Mouse (Mus musculus) frontal cortex, postnatal 14 days (tissue): ENCODE measurements around the gene Rab6b.
"Not testable (repeated sequence)": the region's sequence is repeated elsewhere in the genome, so short reads cannot be mapped to it uniquely, and the experiment has no call there.

Source experiments
- DNase-seq, 2 experiments: peaks; one replicate each; pipeline ENCODE4 v3.0.0; 2022; ENCODE audit warnings: low spot score in 2 of 2

The Rab6b gene

DNA sequence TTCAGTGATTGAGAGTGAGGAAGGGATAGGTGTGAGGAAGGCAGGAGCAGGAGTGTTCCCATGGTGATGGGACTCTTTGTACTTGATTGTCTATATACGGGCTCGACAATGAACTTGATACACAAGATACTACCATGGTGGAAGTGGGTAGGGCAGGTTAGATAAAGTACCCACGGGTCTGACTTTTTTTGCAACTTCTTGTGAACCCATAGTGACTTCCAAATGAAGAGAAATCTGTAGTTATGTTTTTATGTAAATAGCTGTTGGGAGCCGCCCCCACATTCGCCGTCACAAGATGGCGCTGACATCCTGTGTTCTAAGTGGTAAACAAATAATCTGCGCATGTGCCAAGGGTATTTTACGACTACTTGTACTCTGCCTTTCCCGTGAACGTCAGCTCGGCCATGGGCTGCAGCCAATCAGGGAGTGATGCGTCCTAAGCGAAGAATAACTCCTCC is 3.2 kb upstream of the Rab6b start:
- not testable (repeated sequence) for DNase-seq

DNA sequence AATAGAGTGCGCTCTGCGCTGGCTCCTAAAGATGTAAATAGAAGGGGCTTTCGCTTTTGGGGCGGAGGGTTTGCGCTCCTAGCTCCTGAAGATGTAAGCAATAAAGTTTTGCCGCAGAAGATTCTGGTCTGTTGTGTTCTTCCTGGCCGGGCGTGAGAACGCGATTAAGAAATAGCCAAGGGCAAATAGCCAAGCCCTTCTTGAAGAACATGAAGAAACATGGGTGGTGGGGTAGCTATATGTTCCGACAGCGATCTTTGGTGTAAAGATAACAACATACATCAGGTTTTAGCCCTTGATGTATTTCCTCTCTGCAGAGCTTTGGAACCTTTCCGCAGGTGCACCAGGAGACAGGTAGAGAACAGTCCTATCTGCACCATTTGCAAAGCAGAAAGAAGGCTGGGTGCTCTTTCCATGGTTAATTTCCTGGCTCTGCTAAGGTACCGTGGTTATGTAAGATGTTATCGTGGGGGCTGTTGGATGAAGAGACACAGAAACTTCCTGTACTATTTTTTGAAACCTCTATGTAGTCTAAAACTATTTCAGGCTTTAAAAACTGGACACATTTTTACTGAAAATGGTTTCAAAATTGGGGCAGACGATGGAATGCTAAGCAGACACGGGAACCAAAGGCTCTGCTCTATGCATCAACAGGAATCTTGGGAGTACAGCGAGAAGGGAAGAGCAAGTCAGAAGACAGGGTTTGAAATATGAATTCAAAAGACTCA is 2.5 kb upstream of the Rab6b start:
- DNase-seq: no peak

DNA sequence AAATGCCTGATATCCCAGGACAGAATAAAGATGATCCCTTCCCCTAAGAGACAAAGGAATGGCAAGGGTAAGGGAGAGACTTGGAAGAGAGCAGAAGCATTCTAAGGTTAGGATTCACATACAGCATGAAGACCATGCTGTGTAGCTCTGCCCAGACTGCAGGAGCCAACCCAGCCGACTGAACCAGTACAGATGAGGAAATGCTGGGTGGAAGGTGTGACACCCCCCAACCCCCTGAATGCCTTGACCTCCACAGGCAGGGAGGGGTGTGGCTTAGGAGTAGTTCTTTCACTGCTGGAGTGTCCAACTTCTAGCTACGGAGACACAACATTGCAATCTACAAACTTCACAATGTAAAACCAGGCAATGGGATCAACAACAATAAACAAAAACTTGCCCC is 1.7 kb upstream of the Rab6b start:
- no peak for DNase-seq

DNA sequence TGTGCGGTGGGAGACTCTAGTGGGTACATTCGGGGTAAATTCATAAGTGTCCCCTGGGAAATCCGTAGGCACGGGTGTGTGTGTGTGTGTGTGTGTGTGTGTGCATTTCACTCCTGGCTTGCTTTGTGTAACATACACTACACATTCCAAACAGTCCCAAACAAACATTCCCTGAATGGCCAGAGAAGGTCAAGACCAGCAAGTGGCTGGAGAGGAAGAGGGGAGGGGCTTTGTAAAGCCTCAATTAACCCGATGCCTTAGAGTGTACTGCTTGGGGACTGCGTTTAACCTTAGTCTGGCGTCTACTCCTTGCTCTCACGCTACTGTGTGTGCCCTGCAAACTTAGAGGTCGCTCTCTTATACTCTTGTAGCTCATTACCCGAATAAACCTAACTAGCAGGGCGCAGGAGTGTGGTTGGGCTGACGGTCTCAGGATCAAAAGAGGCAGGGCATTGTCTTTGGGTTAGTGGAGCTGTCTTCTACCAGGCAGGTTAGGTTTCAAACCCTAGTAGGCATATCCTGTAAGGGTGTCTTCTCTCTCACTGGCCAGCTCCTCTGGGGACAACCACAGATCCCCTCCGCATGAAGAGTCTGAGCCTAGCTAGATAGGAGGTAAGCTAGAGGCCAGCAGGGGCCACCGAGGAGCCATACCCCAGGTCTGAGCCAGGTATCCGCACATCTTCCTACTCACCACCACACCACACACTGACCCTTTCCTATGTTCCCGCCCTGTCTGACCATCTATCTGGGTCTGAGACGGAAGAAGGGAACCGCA is 673 bp upstream of the Rab6b start:
- DNase-seq: no peak

DNA sequence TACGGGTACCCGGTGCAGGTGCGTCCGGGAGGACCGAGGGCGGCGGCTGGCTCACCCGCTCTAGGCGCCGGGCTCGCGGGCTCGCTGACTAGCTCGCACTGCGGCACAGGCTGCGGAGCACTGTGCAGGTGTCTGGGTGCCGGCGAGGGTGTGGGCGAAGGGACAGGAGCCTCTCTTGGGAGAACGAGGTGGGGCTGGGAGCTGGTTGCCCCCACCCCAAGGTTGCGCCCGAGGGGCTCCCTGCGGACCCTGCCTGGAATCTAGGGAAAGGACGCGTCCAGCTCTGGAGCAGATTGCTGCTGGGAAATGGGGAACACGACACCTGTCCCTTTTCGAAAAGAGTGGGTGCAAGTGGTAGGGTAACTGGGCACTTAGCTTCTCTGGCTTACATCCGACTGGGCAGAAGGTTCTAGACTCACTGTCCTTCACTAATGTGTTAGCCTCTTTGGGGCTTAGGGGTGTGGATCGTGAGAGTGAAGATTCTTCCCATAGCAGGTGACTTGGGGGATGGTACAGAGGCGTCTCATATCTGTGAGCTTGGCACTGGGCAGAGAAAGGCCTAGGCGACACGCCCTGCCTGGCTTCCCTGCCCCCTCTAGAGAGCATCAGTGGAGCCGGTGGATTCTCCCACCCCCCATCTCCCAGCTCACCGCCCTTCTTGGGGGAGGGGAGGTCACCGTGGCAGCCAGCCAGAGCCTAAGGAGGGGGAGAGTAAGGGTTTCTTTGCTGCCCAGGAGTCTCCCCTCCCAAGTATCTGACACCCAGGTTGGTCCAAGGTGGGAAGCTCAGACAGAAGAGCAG is 1.1 kb downstream of the Rab6b start:
- DNase-seq: no peak

DNA sequence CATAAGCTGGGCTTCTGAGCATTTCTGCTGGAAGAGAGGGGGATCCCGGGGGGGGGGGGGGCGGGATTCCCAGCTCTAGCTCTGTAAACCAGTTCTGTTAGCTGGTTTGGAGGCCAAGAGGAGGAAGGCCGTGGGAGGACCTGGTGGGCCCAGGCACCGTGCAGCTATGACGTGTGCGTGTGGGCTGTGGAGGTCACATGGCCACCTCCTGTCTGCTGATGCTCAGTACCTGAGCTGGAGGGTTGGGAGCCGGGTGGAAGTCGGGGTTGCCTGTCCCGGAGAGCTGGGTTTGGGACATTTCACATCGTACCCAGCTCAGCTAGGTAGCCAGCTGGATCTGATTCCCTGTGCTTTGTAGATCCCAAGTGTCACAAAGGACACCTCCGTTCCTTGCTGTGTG is 1.8 kb downstream of the Rab6b start:
- DNase-seq: no peak

DNA sequence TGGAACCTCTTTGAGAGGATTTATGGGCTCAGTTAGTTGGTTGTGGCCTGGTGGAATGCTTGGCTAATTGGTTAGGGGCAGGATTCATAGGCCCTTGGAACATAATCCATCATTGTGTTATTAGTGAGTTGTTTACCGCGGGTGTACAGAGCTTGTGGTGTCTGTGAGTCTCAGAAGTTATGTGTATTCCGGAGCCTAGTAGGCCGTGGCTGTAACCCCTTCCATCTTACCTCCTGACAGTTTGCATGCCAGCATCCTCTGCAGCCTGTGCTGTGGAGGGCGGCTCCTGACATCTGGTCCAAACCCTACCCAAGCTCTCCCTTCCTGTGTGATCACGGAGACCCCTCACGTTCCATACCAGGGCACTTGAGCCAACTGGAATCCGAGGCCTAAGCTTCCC is 2.7 kb downstream of the Rab6b start:
- DNase-seq: no peak

DNA sequence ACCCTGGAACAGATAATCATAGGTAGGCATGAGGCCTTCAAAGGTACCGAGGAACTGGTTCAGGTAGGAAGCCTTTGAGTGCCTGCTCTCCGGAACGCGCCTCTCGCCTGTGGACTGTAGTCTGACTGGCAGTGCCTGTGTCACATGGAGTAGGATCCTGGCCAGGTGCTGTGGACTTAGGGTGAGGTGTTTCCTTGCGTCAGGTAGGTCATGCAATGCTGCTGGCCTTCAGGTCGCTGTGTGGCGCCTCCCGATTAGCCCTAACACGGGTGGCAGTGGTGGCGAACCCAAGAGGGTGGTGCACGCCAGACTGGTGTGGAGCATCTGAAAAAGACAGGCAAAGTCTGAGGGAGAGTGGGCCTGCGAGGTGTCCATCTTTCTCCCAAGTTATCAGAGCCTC is 3.3 kb downstream of the Rab6b start:
- DNase-seq: no peak

DNA sequence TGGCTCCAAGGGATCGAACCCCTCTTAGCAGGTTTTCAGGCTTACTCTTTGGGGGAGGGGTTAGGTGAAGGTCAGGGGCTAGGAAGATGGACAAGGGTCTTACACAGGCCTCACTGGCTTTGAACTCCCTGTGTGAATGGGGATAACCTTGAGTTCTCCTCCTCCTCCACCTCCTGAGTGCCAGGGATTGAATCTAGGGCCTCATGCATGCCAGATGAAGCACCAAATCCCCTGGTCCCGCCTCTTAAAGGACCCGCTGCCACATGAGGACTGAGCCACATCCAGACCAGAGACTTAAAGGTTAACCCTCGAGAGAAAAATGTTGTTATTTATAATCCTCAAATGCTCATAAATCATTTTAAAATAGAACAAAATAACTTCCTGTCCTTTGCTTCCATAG is 5.4 kb downstream of the Rab6b start:
- DNase-seq: no peak

DNA sequence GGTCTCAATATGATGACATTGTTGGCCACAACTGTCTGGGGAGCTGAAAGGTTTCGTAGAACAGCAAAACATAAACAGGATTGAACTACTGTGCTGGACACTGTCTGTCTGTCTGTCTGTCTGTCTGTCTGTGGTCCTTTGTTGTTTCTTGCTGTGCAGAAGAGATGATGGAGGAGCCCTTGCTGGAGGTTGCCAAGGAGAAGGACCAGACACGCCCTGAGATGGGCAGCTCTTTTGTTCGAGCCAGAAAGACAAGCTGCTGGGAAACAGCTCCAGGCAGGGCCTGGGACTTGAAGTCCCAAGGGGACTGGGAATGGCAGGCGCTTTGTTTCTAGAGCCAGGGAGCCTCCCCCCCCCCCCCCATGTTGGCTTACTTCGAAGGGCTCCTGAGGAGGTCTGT is 5.9 kb downstream of the Rab6b start:
- no peak for DNase-seq

DNA sequence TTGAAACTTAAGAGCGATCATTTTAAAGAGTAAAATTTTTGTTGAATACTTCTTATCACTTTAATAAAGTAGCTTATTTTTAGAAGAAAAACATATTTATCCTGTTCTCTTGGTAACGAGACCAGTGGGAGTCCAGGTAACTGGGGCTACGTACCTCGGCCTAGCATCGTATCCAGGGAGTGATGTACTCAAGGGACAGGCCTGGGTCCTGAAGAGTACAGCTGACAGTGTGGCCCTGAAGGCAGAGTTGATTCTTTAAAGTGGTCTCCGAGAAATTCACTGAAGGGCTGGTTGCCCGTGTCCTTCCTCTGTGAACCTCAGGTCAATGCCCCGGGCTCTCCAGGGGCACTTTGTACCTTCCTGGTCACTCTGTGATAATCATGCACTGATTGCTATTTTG is 6.4 kb downstream of the Rab6b start:
- DNase-seq: no peak

DNA sequence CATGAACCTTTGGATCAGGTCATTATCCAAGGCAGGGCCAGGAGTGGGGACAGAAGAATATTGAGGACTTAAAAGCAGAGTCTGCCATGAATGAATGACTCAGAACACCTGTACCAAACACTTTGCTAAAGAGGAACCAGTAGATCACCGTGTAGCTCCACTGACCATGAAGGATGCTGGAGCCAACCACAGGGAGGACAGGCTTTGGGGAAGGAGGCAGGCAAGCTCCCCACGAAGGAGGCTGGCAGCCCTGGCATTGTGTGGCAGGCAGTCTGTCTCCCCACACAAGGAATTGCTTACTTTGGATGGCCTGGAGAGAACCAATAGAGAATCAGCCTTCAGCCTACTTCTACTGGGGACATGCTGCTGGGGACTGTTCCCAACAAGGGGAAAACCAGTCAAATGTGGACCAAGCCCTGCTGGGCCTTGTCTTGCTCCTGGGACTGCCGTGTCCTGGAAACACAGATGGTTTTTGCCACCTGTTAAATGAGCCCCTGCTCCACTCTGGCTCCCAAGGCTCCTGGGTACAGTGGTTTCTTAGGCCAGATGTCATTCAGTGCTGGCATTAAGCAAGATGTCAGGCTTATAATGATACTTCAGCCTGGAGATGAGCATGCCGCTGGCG is 7.2 kb downstream of the Rab6b start:
- no peak for DNase-seq

DNA sequence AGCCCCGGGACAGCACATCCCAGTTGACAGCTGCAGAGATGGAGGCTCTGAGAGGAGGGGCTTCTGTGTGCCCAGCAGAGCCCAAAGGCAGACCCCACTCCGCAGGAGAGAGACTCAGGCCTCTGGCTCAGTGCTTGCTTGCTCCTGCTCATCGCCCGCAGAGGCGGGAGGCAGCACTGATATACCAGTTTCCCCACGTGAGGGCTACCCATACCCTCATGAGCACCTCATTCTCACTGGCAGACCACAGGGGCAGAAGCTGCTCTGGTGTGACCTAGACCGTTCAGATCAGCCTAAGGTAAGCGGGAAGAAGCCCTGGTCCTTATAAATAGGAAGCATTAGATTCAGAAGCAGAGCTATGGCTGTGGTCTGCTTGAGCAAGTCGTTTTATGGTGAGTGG is 8.2 kb downstream of the Rab6b start:
- no peak for DNase-seq

DNA sequence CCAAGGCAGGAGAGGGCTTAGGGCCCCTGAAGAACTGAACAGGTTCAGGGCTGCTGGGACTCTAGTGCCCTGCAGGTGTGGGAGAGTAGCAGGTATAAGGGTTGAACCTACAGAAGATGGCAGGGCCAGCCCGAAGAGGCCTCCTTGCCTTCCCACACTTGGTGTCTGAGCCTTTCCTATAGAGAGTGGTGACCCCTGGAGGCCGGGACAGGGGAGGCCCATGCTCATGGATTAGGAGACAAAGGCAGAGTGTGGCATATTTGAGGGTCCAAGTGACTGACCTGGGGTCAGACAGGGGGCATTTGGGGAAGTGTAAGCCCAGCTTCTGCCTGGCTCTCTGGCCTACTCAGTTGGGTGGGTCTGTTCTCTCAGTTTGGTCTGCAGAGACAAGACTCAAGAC is 8.6 kb downstream of the Rab6b start:
- no peak for DNase-seq

DNA sequence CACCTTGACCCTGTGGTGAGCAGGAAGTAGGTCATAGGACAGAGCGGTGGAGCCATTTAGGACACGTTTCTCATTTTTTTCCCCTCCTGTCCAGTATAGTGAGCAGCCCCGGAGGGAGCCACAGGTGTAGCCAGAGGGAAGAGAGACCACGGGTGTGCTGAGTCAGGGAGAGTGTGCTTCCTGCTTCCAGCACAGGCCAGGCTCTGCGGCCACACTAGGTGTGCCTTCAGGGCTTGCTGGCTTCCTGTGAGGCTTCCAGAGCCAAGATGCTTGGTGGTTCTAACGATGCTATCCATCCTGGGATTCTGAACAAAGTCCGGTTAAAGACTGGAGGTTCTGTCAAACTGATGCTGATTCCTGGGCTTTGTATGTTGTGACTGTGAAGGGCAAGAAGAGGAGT is 10.0 kb downstream of the Rab6b start:
- no peak for DNase-seq

DNA sequence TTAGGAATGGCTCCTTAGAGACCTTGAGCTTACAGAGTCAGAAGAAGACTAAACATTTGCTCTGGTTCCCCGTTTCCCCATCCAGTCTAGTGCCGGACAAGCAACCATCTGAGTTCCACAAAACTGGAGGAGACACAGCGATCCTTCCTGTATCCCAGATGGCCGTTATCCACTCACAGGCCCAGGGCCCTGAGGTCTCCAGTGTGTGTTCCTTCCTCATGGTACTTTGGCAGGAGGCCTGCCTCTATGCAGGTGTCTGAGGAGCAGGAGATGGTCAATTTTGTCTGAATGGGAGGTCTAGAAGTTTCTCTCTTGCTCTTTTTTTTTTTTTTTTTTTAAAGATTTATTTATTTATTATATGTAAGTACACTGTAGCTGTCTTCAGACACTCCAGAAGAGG is 13.2 kb downstream of the Rab6b start:
- no peak for DNase-seq

DNA sequence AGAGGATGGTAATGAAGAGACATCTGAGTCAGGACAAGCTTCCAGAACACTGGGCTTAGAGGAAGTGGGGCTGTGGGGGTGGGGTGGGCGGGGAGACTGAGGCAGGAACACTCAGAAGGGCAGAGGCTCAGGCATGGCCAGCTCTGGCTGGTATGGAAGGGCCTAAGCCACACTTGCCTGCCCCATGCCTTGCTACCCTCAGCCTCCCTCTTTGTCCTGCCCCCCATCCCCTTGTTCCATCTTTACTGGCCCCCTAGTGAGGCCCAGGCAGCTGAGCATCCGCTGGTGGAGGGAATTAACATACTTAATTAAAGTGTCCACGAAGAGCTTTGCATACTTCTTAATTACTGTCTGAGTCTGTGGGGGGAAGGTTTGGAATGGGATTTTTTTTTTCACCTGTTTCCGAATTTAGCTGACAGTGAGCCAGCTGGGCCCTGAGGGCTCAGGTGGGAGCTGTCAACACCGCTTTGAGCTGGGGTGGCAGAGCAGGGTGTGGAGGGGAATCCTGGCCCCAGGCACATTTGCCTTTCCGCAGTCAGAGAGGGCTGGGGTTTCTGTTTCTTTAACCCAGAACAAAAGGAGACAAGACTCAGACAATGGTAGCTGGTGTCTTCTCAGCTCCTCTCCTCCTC is 22.0 kb downstream of the Rab6b start:
- DNase-seq: no peak

DNA sequence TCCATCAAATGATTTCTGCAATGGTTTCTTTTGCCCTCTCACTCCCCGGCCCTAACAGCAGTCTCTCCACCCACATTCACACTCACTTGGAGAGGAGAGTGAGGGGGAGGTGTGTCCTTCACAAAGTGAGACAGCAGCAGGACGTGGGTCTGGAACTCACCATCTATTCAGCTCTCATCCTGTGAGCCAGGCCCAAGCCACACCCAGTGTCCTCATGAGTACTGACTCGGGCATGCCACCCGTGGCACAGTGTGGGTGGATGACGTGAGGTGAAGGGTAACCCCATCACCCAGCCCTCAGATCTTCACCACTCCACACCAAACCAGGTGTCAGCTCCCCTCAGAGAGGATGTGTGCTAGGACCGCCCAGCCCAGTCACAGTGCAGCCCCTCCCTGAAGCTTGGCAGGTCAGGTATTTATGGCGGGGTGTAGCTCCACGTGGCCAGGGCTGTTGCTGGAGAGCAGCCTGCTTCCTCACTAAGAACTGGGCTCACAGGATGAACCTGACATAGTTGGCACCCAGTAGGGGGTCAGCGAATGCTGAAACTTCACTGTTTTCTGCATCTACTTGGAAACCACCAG is 23.0 kb downstream of the Rab6b start:
- no peak for DNase-seq

DNA sequence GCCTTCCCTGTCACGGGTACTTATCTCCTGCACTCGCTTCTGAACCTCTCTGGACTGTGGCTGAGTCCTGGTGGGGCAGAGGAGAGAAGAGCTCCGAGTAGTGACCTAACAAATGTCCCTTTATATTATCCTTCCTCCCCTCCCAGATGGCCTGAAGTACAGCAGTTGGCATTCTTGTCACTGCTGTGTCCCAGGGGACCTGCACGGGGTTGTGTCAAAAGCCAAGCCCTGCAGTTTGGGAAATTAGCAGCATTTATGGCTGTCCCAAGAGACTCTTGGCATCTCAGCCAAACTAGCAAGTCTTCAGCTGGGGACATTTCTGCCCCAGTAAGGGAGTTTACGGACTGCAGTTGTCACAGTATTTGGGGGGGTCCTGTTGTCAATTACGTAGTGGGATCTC is 27.9 kb downstream of the Rab6b start:
- DNase-seq: no peak

DNA sequence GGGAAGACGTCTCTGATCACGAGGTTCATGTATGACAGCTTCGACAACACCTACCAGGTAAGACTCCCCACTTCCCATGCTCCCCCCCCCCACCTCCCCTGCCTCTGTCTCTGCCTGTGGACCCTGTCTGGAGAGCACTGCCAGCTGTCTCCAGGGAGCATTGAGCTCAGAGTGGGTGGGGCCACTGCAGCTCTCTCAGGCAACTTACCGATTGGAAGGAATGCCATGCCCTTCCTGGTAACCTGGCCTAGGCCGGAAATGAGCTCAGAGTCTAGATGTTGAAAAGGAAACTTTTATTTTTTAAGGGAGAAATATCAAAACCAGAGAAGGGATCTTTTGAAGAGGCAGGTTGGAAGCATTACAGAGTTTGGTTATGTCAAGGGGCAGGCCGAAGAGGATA is 28.8 kb downstream of the Rab6b start:
- DNase-seq: no peak

DNA sequence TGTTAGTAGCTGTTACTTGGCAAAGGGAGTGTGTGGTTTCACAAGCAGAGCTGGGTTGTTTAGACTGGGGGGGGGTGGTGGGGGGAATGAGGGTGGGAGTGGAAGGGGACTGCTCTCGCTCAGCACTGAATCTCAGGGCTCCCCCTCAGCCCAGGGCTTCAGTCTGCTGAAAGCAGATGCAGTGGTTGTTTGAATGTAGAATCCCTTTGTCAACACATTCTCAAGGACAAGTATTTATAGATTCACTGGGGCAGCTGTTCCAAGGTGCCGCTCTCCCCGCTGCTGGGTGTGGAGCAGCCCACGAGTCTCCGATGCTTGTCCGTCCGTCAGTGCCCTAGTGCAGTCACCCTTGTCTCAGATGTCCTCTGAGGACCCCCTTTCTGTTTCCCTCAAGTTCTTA is 29.7 kb downstream of the Rab6b start:
- DNase-seq: no peak
